Mouse (Mus musculus) neural tube, embryonic 14.5 days (tissue): ENCODE results near the gene Cln6. TPM values are rescaled to one million over a fixed set of nuclear protein-coding genes. Genes with fewer than 3 reads are reported as not detected.
"Not testable (repeated sequence)": the region's sequence is repeated elsewhere in the genome, so short reads cannot be mapped to it uniquely, and the experiment has no call there.

Experiments used
- ATAC-seq: fragments of 200-750 bp; cut with Nextera tagmentation; 2 replicates; pipeline ENCODE4 v1.8.0; 2017; ENCODE audit warnings: low read depth, mild to moderate bottlenecking, moderate TSS enrichment, moderate library complexity
- H3K27ac ChIP-seq: fragments of 300-500 bp; sonication (generic); 2 replicates; pipeline ENCODE4 v1.5.1; 2014; ENCODE audit warnings: low read depth, mild to moderate bottlenecking, control low read depth, low read length, moderate library complexity, mixed read lengths
- H3K27me3 ChIP-seq: fragments of 300-500 bp; sonication (generic); 2 replicates; pipeline ENCODE4 v1.6.1; 2014; ENCODE audit warnings: low read length; ENCODE audit not compliant: control insufficient read depth, insufficient read depth
- H3K36me3 ChIP-seq: fragments of 300-500 bp; sonication (generic); 2 replicates; pipeline ENCODE4 v1.6.1; 2014; ENCODE audit warnings: low read length, mixed read lengths; ENCODE audit not compliant: control insufficient read depth, insufficient read depth
- H3K4me1 ChIP-seq: fragments of 300-500 bp; sonication (generic); 2 replicates; pipeline ENCODE4 v1.6.1; 2014; ENCODE audit warnings: low read length; ENCODE audit not compliant: control insufficient read depth, insufficient read depth
- H3K4me2 ChIP-seq: fragments of 300-500 bp; sonication (generic); 2 replicates; pipeline ENCODE4 v1.6.1; 2014; ENCODE audit warnings: mild to moderate bottlenecking, low read depth, low read length, control low read depth
- H3K4me3 ChIP-seq: fragments of 300-500 bp; sonication (generic); 2 replicates; pipeline ENCODE4 v1.5.1; 2014; ENCODE audit warnings: low read depth, low read length, control low read depth, mixed read lengths
- H3K9ac ChIP-seq: fragments of 300-500 bp; sonication (generic); replicated peaks from 2 replicates; pipeline ENCODE4 v1.6.1; 2014; ENCODE audit warnings: low read depth, mild to moderate bottlenecking, control low read depth, low read length, mixed read lengths
- H3K9me3 ChIP-seq: fragments of 300-500 bp; sonication (generic); 2 replicates; pipeline ENCODE4 v1.6.1; 2016; ENCODE audit warnings: low read length; ENCODE audit not compliant: control insufficient read depth
- WGBS: fragments of 180-500 bp; shearing (Covaris S2); extraction: QIAGEN DNeasy Blood & Tissue Kit; methylation state at CpG from one replicate; pipeline ENCODE4 v1.1.7; 2014; 5-methylcytosine and 5-hydroxymethylcytosine counted together
- polyA plus RNA-seq: library from polyadenylated mRNA; unstranded; fragments of >200 nt; fragmentation: Nextera tagmentation; extraction: Ambion mirVana; gene quantifications from 2 replicates; pipeline ENCODE4 v1.2.1, GENCODE M21; 2014

The Cln6 gene
- polyA plus RNA-seq, 1 experiment from 2014 or later, result 5.3 TPM

GRCm38 (mm10) chr9:62816323-62817098 lies 22.1 kb upstream of the Cln6 start:
- Histone ChIP-seq H3K4me3 (no peak overlapping the region), H3K4me2 (no peak overlapping the region), H3K27ac (no peak overlapping the region), H3K4me1 (0 out of 2 replicates have a peak, but pooled peaks cover 3% of the 10 kb centered on the region), H3K27me3 (no peaks in the 10 kb centered on the region), H3K9me3 (no peaks in the 10 kb centered on the region), H3K9ac (no peak overlapping the region), H3K36me3 (no peaks in the 10 kb centered on the region)
- WGBS, result 87% methylated on average over 9 of the region's 9 CpGs
- no peak for ATAC-seq

- H3K4me2 ChIP-seq, result no peak overlapping the region
- no peak overlapping the region for H3K27ac ChIP-seq
- no peaks in the 10 kb centered on the region for H3K9me3 ChIP-seq
- no peak for ATAC-seq
- H3K36me3 ChIP-seq, result no peaks in the 10 kb centered on the region
- no peak overlapping the region for H3K9ac ChIP-seq
- WGBS, result 50% methylated on average over 12 of the region's 12 CpGs
- H3K4me1 ChIP-seq, result 0 out of 2 replicates have a peak, but pooled peaks cover 3% of the 10 kb centered on the region
- H3K4me3 ChIP-seq, result no peak overlapping the region
- no peaks in the 10 kb centered on the region for H3K27me3 ChIP-seq
These were observed 21.4 kb upstream of the Cln6 start for GRCm38 (mm10) chr9:62817099-62817571.

- Histone ChIP-seq H3K4me1 (0 out of 2 replicates have a peak, but pooled peaks cover 3% of the 10 kb centered on the region), H3K36me3 (no peaks in the 10 kb centered on the region), H3K27me3 (no peaks in the 10 kb centered on the region), H3K9me3 (no peaks in the 10 kb centered on the region), H3K4me2 (no peak overlapping the region), H3K27ac (no peak overlapping the region), H3K4me3 (no peak overlapping the region), H3K9ac (no peak overlapping the region)
- no peak for ATAC-seq
- 62% methylated on average over 4 of the region's 4 CpGs for WGBS
These were observed 20.6 kb upstream of the Cln6 start for GRCm38 (mm10) chr9:62817828-62818614.

- Histone ChIP-seq H3K4me1 (0 out of 2 replicates have a peak, but pooled peaks cover 3% of the 10 kb centered on the region), H3K27me3 (no peaks in the 10 kb centered on the region), H3K4me3 (no peak overlapping the region), H3K9me3 (no peaks in the 10 kb centered on the region), H3K9ac (no peak overlapping the region), H3K4me2 (no peak overlapping the region), H3K27ac (no peak overlapping the region), H3K36me3 (no peaks in the 10 kb centered on the region)
- WGBS, result 77% methylated on average over 3 of the region's 3 CpGs
- ATAC-seq, result no peak
These were observed 19.1 kb upstream of the Cln6 start for GRCm38 (mm10) chr9:62819494-62819893.

GRCm38 (mm10) chr9:62819910-62820309 lies 18.7 kb upstream of the Cln6 start:
- not testable (repeated sequence) for ATAC-seq, H3K27me3 ChIP-seq, H3K9me3 ChIP-seq, H3K27ac ChIP-seq, H3K4me2 ChIP-seq, H3K36me3 ChIP-seq, H3K9ac ChIP-seq, H3K4me3 ChIP-seq, H3K4me1 ChIP-seq
- 85% methylated on average over 6 of the region's 6 CpGs for WGBS

GRCm38 (mm10) chr9:62820829-62821228 lies 17.8 kb upstream of the Cln6 start:
- H3K4me3 ChIP-seq, result no peak overlapping the region
- H3K27me3 ChIP-seq, result no peaks in the 10 kb centered on the region
- no peaks in the 10 kb centered on the region for H3K9me3 ChIP-seq
- H3K4me1 ChIP-seq, result 0 out of 2 replicates have a peak, but pooled peaks cover 6% of the 10 kb centered on the region
- WGBS, result 87% methylated on average over 6 of the region's 6 CpGs
- no peaks in the 10 kb centered on the region for H3K36me3 ChIP-seq
- no peak overlapping the region for H3K4me2 ChIP-seq
- no peak overlapping the region for H3K27ac ChIP-seq
- ATAC-seq, result no peak
- no peak overlapping the region for H3K9ac ChIP-seq

GRCm38 (mm10) chr9:62821811-62822210 lies 16.8 kb upstream of the Cln6 start:
- Histone ChIP-seq H3K4me2 (no peak overlapping the region), H3K9ac (no peak overlapping the region), H3K4me3 (no peak overlapping the region), H3K4me1 (0 out of 2 replicates have a peak, but pooled peaks cover 6% of the 10 kb centered on the region), H3K27me3 (no peaks in the 10 kb centered on the region), H3K36me3 (no peaks in the 10 kb centered on the region), H3K9me3 (no peaks in the 10 kb centered on the region), H3K27ac (no peak overlapping the region)
- 97% methylated on average over 7 of the region's 7 CpGs for WGBS
- ATAC-seq, result no peak

- H3K4me1 ChIP-seq, result peaks cover 8% of the 10 kb centered on the region; the same call in 1 of the 2 replicates
- no peak overlapping the region for H3K9ac ChIP-seq
- no peaks in the 10 kb centered on the region for H3K27me3 ChIP-seq
- no peak overlapping the region for H3K27ac ChIP-seq
- no peaks in the 10 kb centered on the region for H3K36me3 ChIP-seq
- H3K4me2 ChIP-seq, result no peak overlapping the region
- ATAC-seq, result no peak
- WGBS, result 6% methylated on average over 9 of the region's 9 CpGs
- no peak overlapping the region for H3K4me3 ChIP-seq
- H3K9me3 ChIP-seq, result no peaks in the 10 kb centered on the region
These were observed 12.7 kb upstream of the Cln6 start for GRCm38 (mm10) chr9:62825791-62826393.
